In genomic region chr9:35421730-35422235, GRCm38 (mm10) we compare ENCODE assay signal across 8 mouse cellular contexts. TPM values are rescaled to one million over a fixed set of nuclear protein-coding genes. Genes with fewer than 3 reads are reported as not detected.
DNase-seq lines count a peak whose midpoint lies in the region; ATAC-seq and TF ChIP-seq lines count a peak whose summit lies in the region.

No protein-coding gene starts in this region.

- peak overlapping the region; percentile 99 for H3K27ac ChIP-seq in heart, embryonic 10.5 days
- H3K27ac ChIP-seq in ES-Bruce4 (ENCODE audit: insufficient read depth, low read length): no peak overlapping the region
- peak overlapping the region; percentile 98 for H3K27ac ChIP-seq in midbrain, embryonic 15.5 days

- ATAC-seq in common myeloid progenitor, adult 5-6 weeks (replicated peaks; ENCODE audit: low read depth, poor library complexity, severe bottlenecking): peak; percentile 27
- peak; percentile 84 for ATAC-seq in midbrain, embryonic 15.5 days (replicated peaks)

- peak overlapping the region; percentile 65 for H3K4me2 ChIP-seq in midbrain, embryonic 15.5 days

- H3K4me1 ChIP-seq in heart, embryonic 10.5 days: peaks cover 23% of the 10 kb centered on the region
- H3K4me1 ChIP-seq in ES-Bruce4 (ENCODE audit: control insufficient read depth, insufficient read depth, low read length): no peaks in the 10 kb centered on the region
- peaks cover 30% of the 10 kb centered on the region for H3K4me1 ChIP-seq in midbrain, embryonic 15.5 days

- no peaks in the 10 kb centered on the region for H3K9me3 ChIP-seq in heart, embryonic 10.5 days
- H3K9me3 ChIP-seq in ES-Bruce4 (replicated peaks; ENCODE audit: control insufficient read depth, insufficient read depth, low read length, poor library complexity, severe bottlenecking): no peaks in the 10 kb centered on the region
- H3K9me3 ChIP-seq in midbrain, embryonic 15.5 days: no peaks in the 10 kb centered on the region

- intact Hi-C loops in heart, postnatal 14 days (cut with DNase I): loop anchor here (2.0 to 5.0 kb wide), 2 partner anchors 103 to 139 kb away; no protein-coding TSS in a partner anchor
- intact Hi-C loops in left cerebral cortex, postnatal 4 days (cut with DNase I): loop anchor here (5.0 to 10.0 kb wide), 3 partner anchors 103 to 134 kb away; no protein-coding TSS in a partner anchor

- TF ChIP-seq POLR2A in ES-Bruce4 (IDR thresholded peaks at IDR 0.05; ENCODE audit: insufficient read depth, low read length): no peak

- H3K27me3 ChIP-seq in heart, embryonic 10.5 days (ENCODE audit: insufficient read depth, poor library complexity, severe bottlenecking): no peaks in the 10 kb centered on the region
- no peaks in the 10 kb centered on the region for H3K27me3 ChIP-seq in ES-Bruce4 (ENCODE audit: control insufficient read depth, insufficient read depth, low read length, poor library complexity, severe bottlenecking)
- peaks cover 14% of the 10 kb centered on the region; the same call in 1 of the 2 replicates for H3K27me3 ChIP-seq in midbrain, embryonic 15.5 days (replicated peaks)

- H3K9ac ChIP-seq in ES-Bruce4 (ENCODE audit: low read depth, poor library complexity, severe bottlenecking): peak overlapping the region; percentile 74
- peak overlapping the region; percentile 99 for H3K9ac ChIP-seq in midbrain, embryonic 15.5 days

- H3K36me3 ChIP-seq in heart, embryonic 10.5 days: no peaks in the 10 kb centered on the region
- H3K36me3 ChIP-seq in ES-Bruce4 (ENCODE audit: control insufficient read depth, insufficient read depth, low read length, poor library complexity, severe bottlenecking): no peaks in the 10 kb centered on the region
- no peaks in the 10 kb centered on the region for H3K36me3 ChIP-seq in midbrain, embryonic 15.5 days (replicated peaks)

- WGBS in heart, embryonic 10.5 days: under 1% methylated on average over 35 of the region's 35 CpGs
- WGBS in midbrain, embryonic 15.5 days: 0% methylated on average over 35 of the region's 35 CpGs

- no peak for TF ChIP-seq EP300 in ES-Bruce4 (IDR thresholded peaks at IDR 0.05; ENCODE audit: insufficient read depth, low read depth, low read length)

- no peak for TF ChIP-seq CTCF in ES-Bruce4 (IDR thresholded peaks at IDR 0.05; ENCODE audit: low read depth, low read length)

- peak overlapping the region; percentile 94 for H3K4me3 ChIP-seq in heart, embryonic 10.5 days
- H3K4me3 ChIP-seq in ES-Bruce4 (ENCODE audit: low read depth, low read length): peak overlapping the region; percentile 52
- peak overlapping the region; percentile 99 for H3K4me3 ChIP-seq in midbrain, embryonic 15.5 days

- no peak for DNase-seq in heart, embryonic 10.5 days (ENCODE audit: low spot score)
- no peak for DNase-seq in heart, postnatal 14 days
- DNase-seq in heart, postnatal 4 days: peak; percentile 56
- peak; percentile 23 for DNase-seq in left cerebral cortex, postnatal 4 days
- DNase-seq in testis, postnatal 14 days (ENCODE audit: low spot score): peak; percentile 55

RNA-seq across cellular contexts. Expression of gene Cdon, which starts 0.9 kb away (rescaled TPM):
- 4.0 and 6.2 TPM in 2 replicates for polyA plus RNA-seq in heart, embryonic 10.5 days (2016; fragmentation: Nextera tagmentation; extraction: Ambion mirVana)
- total RNA-seq in heart, postnatal 14 days (2021): 10 to 100 TPM; 16.9 to 18.6 TPM
- polyA plus RNA-seq in ES-Bruce4 (2011; ENCODE audit: insufficient read depth, insufficient read length, low read depth, missing spikeins): 22.9 and 31.1 TPM in 2 replicates
- total RNA-seq in common myeloid progenitor, adult 5-6 weeks (2017): 0.39 and 1.4 TPM in 2 replicates
- 10 to 100 TPM; 30.0 to 33.3 TPM for total RNA-seq in heart, postnatal 4 days (2021)
- total RNA-seq in left cerebral cortex, postnatal 4 days (2021): 10 to 100 TPM; 13.0 to 14.1 TPM
- 4.0 and 6.2 TPM in 2 replicates for polyA plus RNA-seq in midbrain, embryonic 15.5 days (2015; fragmentation: Nextera tagmentation; extraction: Ambion mirVana)

Comparison
In these comparisons a context has a peak if more than half of its experiments do, and no peak if none do; other contexts are left out.
1. DNase-seq: peak in heart, postnatal 4 days (single experiment), left cerebral cortex, postnatal 4 days (single experiment) and testis, postnatal 14 days (single experiment); none in heart, embryonic 10.5 days (single experiment) and heart, postnatal 14 days (0 of 2).
2. Peak in every context shown above with its lines, with median percentiles within 50 percentile points of each other: H3K4me3 ChIP-seq.